Mouse (Mus musculus): Measurements from ENCODE around the gene Eva1c. TPM values are rescaled to one million over a fixed set of nuclear protein-coding genes. Genes with fewer than 3 reads are reported as not detected.
"Not testable (repeated sequence)": the region's sequence is repeated elsewhere in the genome, so short reads cannot be mapped to it uniquely, and the experiment has no call there.

Gene Eva1c
- polyA plus RNA-seq, 1 experiment from 2014 or later, result 1.0 TPM

DNA sequence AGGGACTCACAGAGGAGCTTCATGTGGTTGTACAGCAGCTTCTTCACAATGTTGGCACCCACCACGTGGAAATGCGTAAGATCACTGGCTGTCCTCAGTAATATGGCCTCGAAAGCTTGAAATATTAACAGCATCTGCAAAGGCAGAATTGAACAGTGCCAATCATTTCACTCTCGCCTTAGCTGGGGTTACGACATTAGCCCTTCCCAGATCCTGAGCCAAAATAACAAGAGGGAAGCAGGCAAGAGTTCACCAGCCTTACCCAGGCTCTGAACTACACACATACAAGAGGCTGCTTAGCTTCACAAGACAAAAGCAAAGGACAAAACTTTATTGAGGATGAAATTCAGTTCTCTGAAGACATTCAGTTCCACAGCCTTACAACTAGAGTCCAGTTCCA lies 22.1 kb upstream of the Eva1c start:
- Histone ChIP-seq H3K4me1 (replicated peaks) (peaks cover 10% of the 10 kb centered on the region), H3K27me3 (ENCODE audit: insufficient read depth, poor library complexity, severe bottlenecking) (no peaks in the 10 kb centered on the region), H3K9me3 (no peaks in the 10 kb centered on the region), H3K4me3 (no peak overlapping the region), H3K27ac (no peak overlapping the region), H3K36me3 (peaks cover 59% of the 10 kb centered on the region)
- DNase-seq (ENCODE audit: low spot score), result no peak
- WGBS, result 94% methylated on average over 5 of the region's 5 CpGs

- WGBS, result under 1% methylated on average over 47 of the region's 47 CpGs
- peak within 1 kb of the TSS; percentile 81 for H3K27ac ChIP-seq
- H3K27me3 ChIP-seq (ENCODE audit: insufficient read depth, poor library complexity, severe bottlenecking), result 0 out of 2 replicates have a peak, but pooled peaks cover 2% of the 10 kb centered on the region
- H3K36me3 ChIP-seq, result peaks cover 10% of the 10 kb centered on the region
- H3K9me3 ChIP-seq, result no peaks in the 10 kb centered on the region
- DNase-seq (ENCODE audit: low spot score), result peak; percentile 99
- H3K4me3 ChIP-seq, result peak within 1 kb of the TSS; percentile 83
- H3K4me1 ChIP-seq (replicated peaks), result peaks cover 21% of the 10 kb centered on the region
Observed at GRCm38 (mm10) chr16:90809975-90810715, 16.4 kb upstream of the Eva1c start, which contains the start of gene Urb1. Gene Urb1 (minus strand): TSS chr16:90810413.

- Histone ChIP-seq H3K4me3 (peak overlapping the region; percentile 83), H3K9me3 (no peaks in the 10 kb centered on the region), H3K27ac (peak overlapping the region; percentile 81), H3K4me1 (replicated peaks) (peaks cover 21% of the 10 kb centered on the region), H3K27me3 (ENCODE audit: insufficient read depth, poor library complexity, severe bottlenecking) (0 out of 2 replicates have a peak, but pooled peaks cover 2% of the 10 kb centered on the region), H3K36me3 (peaks cover 3% of the 10 kb centered on the region)
- no peak for DNase-seq (ENCODE audit: low spot score)
- WGBS, result 53% methylated on average over 11 of the region's 11 CpGs
Observed at GRCm38 (mm10) chr16:90810716-90811256, 15.7 kb upstream of the Eva1c start.

DNA sequence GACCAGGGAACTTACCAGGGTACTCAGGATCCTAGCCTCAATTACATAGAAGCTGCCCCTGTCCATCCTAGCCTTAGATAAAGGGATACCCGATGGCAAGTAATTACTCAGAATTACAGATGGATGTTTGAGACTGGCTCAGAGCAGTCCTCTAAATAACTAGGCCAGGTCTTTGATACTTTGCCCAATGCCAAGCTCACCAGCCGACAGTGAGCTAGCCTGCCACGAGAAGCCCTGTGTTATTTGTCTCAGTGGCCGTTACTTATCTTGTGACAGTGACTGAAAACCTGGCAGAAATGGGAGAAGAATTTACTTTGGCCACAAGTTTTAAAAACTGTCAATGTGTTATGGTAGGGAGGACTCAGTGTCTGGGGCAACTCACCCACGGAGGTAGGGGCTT lies 14.4 kb upstream of the Eva1c start:
- Histone ChIP-seq H3K4me3 (no peak overlapping the region), H3K27ac (no peak overlapping the region), H3K4me1 (replicated peaks) (peaks cover 21% of the 10 kb centered on the region), H3K9me3 (no peaks in the 10 kb centered on the region), H3K27me3 (ENCODE audit: insufficient read depth, poor library complexity, severe bottlenecking) (0 out of 2 replicates have a peak, but pooled peaks cover 2% of the 10 kb centered on the region), H3K36me3 (0 out of 2 replicates have a peak, but pooled peaks cover 3% of the 10 kb centered on the region)
- WGBS, result 89% methylated on average over 5 of the region's 5 CpGs
- no peak for DNase-seq (ENCODE audit: low spot score)

- H3K36me3 ChIP-seq, result no peaks in the 10 kb centered on the region
- H3K9me3 ChIP-seq, result no peaks in the 10 kb centered on the region
- no peaks in the 10 kb centered on the region for H3K4me1 ChIP-seq (replicated peaks)
- 87% methylated on average over 6 of the region's 6 CpGs for WGBS
- 0 out of 2 replicates have a peak, but pooled peaks cover 6% of the 10 kb centered on the region for H3K27me3 ChIP-seq (ENCODE audit: insufficient read depth, poor library complexity, severe bottlenecking)
- DNase-seq (ENCODE audit: low spot score), result no peak
- no peak overlapping the region for H3K27ac ChIP-seq
- no peak overlapping the region for H3K4me3 ChIP-seq
Observed at GRCm38 (mm10) chr16:90820326-90820725, 6.2 kb upstream of the Eva1c start.

GRCm38 (mm10) chr16:90821046-90821697 lies 5.3 kb upstream of the Eva1c start:
- WGBS, result 87% methylated on average over 14 of the region's 14 CpGs

DNA sequence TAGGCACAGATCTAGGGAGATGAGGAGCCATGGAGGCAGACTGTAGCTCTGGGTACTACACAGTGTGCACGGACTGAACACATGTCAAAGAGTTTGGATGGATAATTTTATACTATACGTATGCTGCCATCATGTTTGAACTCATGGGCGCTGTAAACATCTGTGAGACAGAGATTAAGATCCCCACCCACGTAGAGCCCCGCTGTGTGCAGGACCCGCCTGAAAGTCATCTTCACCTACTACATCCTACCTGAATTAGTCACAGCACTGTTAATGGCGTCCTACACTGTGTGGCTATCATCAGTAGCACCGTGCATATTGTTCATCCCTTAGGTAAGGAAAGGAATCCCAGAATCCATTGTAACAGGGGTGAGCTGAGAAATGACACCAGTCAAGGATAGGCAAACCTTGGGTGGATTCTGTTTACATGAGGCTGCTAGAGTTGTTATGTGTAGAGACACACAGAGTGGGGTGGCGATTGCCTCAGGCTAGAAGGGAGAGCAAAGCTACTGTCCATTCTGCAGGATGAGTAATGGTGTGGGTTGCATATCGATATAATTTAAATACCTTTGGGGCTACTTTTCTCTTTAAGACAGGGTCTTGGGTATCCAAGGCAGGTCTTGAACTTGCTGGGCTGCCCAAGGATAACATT lies 4.1 kb upstream of the Eva1c start:
- 89% methylated on average over 10 of the region's 10 CpGs for WGBS
- no peaks in the 10 kb centered on the region for H3K9me3 ChIP-seq
- no peak overlapping the region for H3K4me3 ChIP-seq
- no peak overlapping the region for H3K27ac ChIP-seq
- no peaks in the 10 kb centered on the region for H3K4me1 ChIP-seq (replicated peaks)
- no peak for DNase-seq (ENCODE audit: low spot score)
- H3K36me3 ChIP-seq, result no peaks in the 10 kb centered on the region
- 0 out of 2 replicates have a peak, but pooled peaks cover 6% of the 10 kb centered on the region for H3K27me3 ChIP-seq (ENCODE audit: insufficient read depth, poor library complexity, severe bottlenecking)

More at GRCm38 (mm10) chr16:90821046-90821697, 5.3 kb upstream of the Eva1c start:
- Histone ChIP-seq H3K4me3 (no peak overlapping the region), H3K9me3 (no peaks in the 10 kb centered on the region), H3K36me3 (no peaks in the 10 kb centered on the region), H3K4me1 (replicated peaks) (no peaks in the 10 kb centered on the region), H3K27me3 (ENCODE audit: insufficient read depth, poor library complexity, severe bottlenecking) (0 out of 2 replicates have a peak, but pooled peaks cover 6% of the 10 kb centered on the region), H3K27ac (no peak overlapping the region)
- DNase-seq (ENCODE audit: low spot score), result no peak

DNA sequence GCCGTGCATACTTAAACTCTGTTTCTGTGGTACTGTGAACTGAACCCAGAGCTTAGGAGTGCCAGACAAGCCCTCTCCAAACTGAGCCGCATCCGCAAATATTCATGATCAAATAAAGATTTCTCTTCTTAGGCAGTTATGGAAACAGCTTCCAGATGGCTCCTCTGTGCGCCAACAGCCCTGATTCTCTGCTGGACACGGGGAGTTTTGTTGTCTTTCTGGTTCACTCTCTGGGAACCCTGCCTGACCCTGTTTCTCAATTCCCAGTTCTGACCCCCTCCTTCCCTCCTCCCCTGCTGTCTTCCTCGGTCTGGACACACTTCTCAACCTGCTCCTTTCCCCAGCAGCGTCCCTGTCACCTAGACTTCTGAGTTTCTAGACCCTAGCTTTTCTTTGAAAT lies 3.5 kb upstream of the Eva1c start:
- no peak overlapping the region for H3K27ac ChIP-seq
- 71% methylated on average over 7 of the region's 7 CpGs for WGBS
- no peak overlapping the region for H3K4me3 ChIP-seq
- no peaks in the 10 kb centered on the region for H3K4me1 ChIP-seq (replicated peaks)
- peaks cover 11% of the 10 kb centered on the region for H3K27me3 ChIP-seq (ENCODE audit: insufficient read depth, poor library complexity, severe bottlenecking)
- DNase-seq (ENCODE audit: low spot score), result no peak
- H3K36me3 ChIP-seq, result no peaks in the 10 kb centered on the region
- no peaks in the 10 kb centered on the region for H3K9me3 ChIP-seq

DNA sequence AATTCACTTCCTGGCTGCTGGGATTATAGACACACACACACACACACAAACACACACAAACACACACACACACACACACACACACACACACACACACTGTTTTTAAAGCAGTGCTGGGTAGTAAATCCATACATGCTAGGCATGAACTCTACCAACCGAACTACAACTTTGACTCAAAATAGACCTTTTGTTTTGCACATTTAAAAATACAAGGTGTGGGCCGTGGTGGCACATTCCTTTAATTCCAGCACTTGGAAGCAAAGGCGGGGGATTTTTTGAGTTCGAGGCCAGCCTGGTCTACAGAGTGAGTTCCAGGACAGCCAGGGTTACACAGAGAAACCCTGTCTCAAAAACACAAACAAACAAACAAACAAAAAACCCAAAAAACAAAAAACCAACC lies 2.5 kb upstream of the Eva1c start:
- peaks cover 21% of the 10 kb centered on the region for H3K27me3 ChIP-seq (ENCODE audit: insufficient read depth, poor library complexity, severe bottlenecking)
- DNase-seq (ENCODE audit: low spot score); H3K9me3 ChIP-seq; H3K4me1 ChIP-seq (replicated peaks); H3K27ac ChIP-seq; H3K4me3 ChIP-seq; H3K36me3 ChIP-seq: not testable (repeated sequence)
- WGBS, result 76% methylated on average over 4 of the region's 4 CpGs

- peaks cover 16% of the 10 kb centered on the region for H3K4me1 ChIP-seq (replicated peaks)
- no peaks in the 10 kb centered on the region for H3K9me3 ChIP-seq
- H3K36me3 ChIP-seq, result no peaks in the 10 kb centered on the region
- H3K4me3 ChIP-seq, result no peak overlapping the region
- DNase-seq (ENCODE audit: low spot score), result no peak
- 82% methylated on average over 5 of the region's 5 CpGs for WGBS
- peaks cover 42% of the 10 kb centered on the region for H3K27me3 ChIP-seq (ENCODE audit: insufficient read depth, poor library complexity, severe bottlenecking)
- H3K27ac ChIP-seq, result no peak overlapping the region
Observed at GRCm38 (mm10) chr16:90826041-90826440, 478 bp upstream of the Eva1c start.

GRCm38 (mm10) chr16:90827498-90827897 lies 979 bp downstream of the Eva1c start:
- 81% methylated on average over 9 of the region's 9 CpGs for WGBS
- no peak for DNase-seq (ENCODE audit: low spot score)
- H3K36me3 ChIP-seq, result no peaks in the 10 kb centered on the region
- H3K27ac ChIP-seq, result no peak overlapping the region
- H3K9me3 ChIP-seq, result no peaks in the 10 kb centered on the region
- no peak overlapping the region for H3K4me3 ChIP-seq
- peaks cover 31% of the 10 kb centered on the region for H3K4me1 ChIP-seq (replicated peaks)
- peaks cover 56% of the 10 kb centered on the region for H3K27me3 ChIP-seq (ENCODE audit: insufficient read depth, poor library complexity, severe bottlenecking)

DNA sequence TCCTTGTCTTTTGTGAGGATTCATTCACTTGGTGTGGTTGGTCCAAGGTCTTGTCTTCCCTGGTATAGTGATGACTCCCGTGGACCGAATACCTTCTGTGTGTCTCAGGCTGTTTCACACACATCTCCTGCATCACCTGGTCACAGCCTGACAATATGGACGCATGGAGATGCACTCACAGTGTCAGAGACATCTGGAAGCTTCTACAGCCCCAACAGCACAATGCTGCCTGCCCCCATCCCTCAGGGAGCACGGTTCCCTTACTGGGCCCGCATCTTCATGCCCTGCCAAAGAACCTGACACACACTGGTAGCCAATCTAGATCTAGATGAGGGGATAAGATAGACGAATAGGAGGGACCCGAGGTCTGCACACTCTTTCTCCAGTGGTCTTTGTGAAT lies 2.6 kb downstream of the Eva1c start:
- Histone ChIP-seq H3K9me3 (no peaks in the 10 kb centered on the region), H3K27me3 (ENCODE audit: insufficient read depth, poor library complexity, severe bottlenecking) (peaks cover 72% of the 10 kb centered on the region), H3K4me3 (no peak overlapping the region), H3K4me1 (replicated peaks) (peaks cover 47% of the 10 kb centered on the region), H3K36me3 (no peaks in the 10 kb centered on the region), H3K27ac (no peak overlapping the region)
- 78% methylated on average over 7 of the region's 7 CpGs for WGBS
- DNase-seq (ENCODE audit: low spot score), result no peak
